Mouse (Mus musculus): ENCODE measurements around the gene Spred3. TPM values are rescaled to one million over a fixed set of nuclear protein-coding genes. Genes with fewer than 3 reads are reported as not detected.
"Not testable (repeated sequence)": the region's sequence is repeated elsewhere in the genome, so short reads cannot be mapped to it uniquely, and the experiment has no call there.

Gene Spred3
- polyA plus RNA-seq, 1 experiment from 2014 or later, result 3.0 TPM

GRCm38 (mm10) chr7:29211013-29211412, 40.8 kb upstream of the Spred3 start:
- H3K9ac ChIP-seq (ENCODE audit: low read depth, low read length), result peak overlapping the region; percentile 42; the same call in 1 of the 2 replicates
- not testable (repeated sequence) for ATAC-seq (ENCODE audit: low read depth); H3K27me3 ChIP-seq (replicated peaks; ENCODE audit: control insufficient read depth, insufficient read depth, low read length); H3K4me1 ChIP-seq (ENCODE audit: control insufficient read depth, insufficient read depth, low read length); H3K36me3 ChIP-seq (ENCODE audit: control insufficient read depth, insufficient read depth, low read length); H3K9me3 ChIP-seq (ENCODE audit: control insufficient read depth, low read length)
- DNase-seq (ENCODE audit: low spot score), result peak; percentile 13
- H3K4me2 ChIP-seq (ENCODE audit: low read depth, low read length), result peak overlapping the region; percentile 58
- H3K27ac ChIP-seq (replicated peaks; ENCODE audit: low read depth, low read length), result peak overlapping the region; percentile 67
- H3K4me3 ChIP-seq (ENCODE audit: low read depth, low read length), result peak overlapping the region; percentile 41
- 21% methylated on average over 15 of the region's 15 CpGs for WGBS

GRCm38 (mm10) chr7:29202577-29202976, 32.4 kb upstream of the Spred3 start:
- H3K36me3 ChIP-seq (ENCODE audit: control insufficient read depth, insufficient read depth, low read length), result no peaks in the 10 kb centered on the region
- no peaks in the 10 kb centered on the region for H3K9me3 ChIP-seq (ENCODE audit: control insufficient read depth, low read length)
- WGBS, result 82% methylated on average over 6 of the region's 6 CpGs
- H3K27me3 ChIP-seq (replicated peaks; ENCODE audit: control insufficient read depth, insufficient read depth, low read length), result no peaks in the 10 kb centered on the region
- no peak for ATAC-seq (ENCODE audit: low read depth)
- no peak for DNase-seq (ENCODE audit: low spot score)
- H3K9ac ChIP-seq (ENCODE audit: low read depth, low read length), result no peak overlapping the region
- H3K27ac ChIP-seq (replicated peaks; ENCODE audit: low read depth, low read length), result no peak overlapping the region
- no peaks in the 10 kb centered on the region for H3K4me1 ChIP-seq (ENCODE audit: control insufficient read depth, insufficient read depth, low read length)
- H3K4me2 ChIP-seq (ENCODE audit: low read depth, low read length), result no peak overlapping the region
- H3K4me3 ChIP-seq (ENCODE audit: low read depth, low read length), result no peak overlapping the region

GRCm38 (mm10) chr7:29194230-29194629, 24.0 kb upstream of the Spred3 start:
- ATAC-seq (ENCODE audit: low read depth); H3K9ac ChIP-seq (ENCODE audit: low read depth, low read length); H3K4me1 ChIP-seq (ENCODE audit: control insufficient read depth, insufficient read depth, low read length); H3K4me2 ChIP-seq (ENCODE audit: low read depth, low read length); DNase-seq (ENCODE audit: low spot score); H3K4me3 ChIP-seq (ENCODE audit: low read depth, low read length); H3K9me3 ChIP-seq (ENCODE audit: control insufficient read depth, low read length); H3K27ac ChIP-seq (replicated peaks; ENCODE audit: low read depth, low read length); H3K27me3 ChIP-seq (replicated peaks; ENCODE audit: control insufficient read depth, insufficient read depth, low read length); H3K36me3 ChIP-seq (ENCODE audit: control insufficient read depth, insufficient read depth, low read length): not testable (repeated sequence)
- 100% methylated on average over 1 of the region's 1 CpGs for whole genome bisulfite sequencing

GRCm38 (mm10) chr7:29181323-29181722, 11.1 kb upstream of the Spred3 start:
- H3K36me3 ChIP-seq (ENCODE audit: control insufficient read depth, insufficient read depth, low read length), result peaks cover 14% of the 10 kb centered on the region; the same call in 1 of the 2 replicates
- H3K27me3 ChIP-seq (replicated peaks; ENCODE audit: control insufficient read depth, insufficient read depth, low read length); H3K4me3 ChIP-seq (ENCODE audit: low read depth, low read length); H3K27ac ChIP-seq (replicated peaks; ENCODE audit: low read depth, low read length); H3K4me2 ChIP-seq (ENCODE audit: low read depth, low read length); H3K9ac ChIP-seq (ENCODE audit: low read depth, low read length); H3K4me1 ChIP-seq (ENCODE audit: control insufficient read depth, insufficient read depth, low read length); ATAC-seq (ENCODE audit: low read depth); H3K9me3 ChIP-seq (ENCODE audit: control insufficient read depth, low read length); DNase-seq (ENCODE audit: low spot score): not testable (repeated sequence)
- WGBS, result 90% methylated on average over 4 of the region's 4 CpGs

GRCm38 (mm10) chr7:29180854-29181236, 10.6 kb upstream of the Spred3 start:
- no peak for DNase-seq (ENCODE audit: low spot score)
- whole genome bisulfite sequencing, result 38% methylated on average over 5 of the region's 5 CpGs
- no peaks in the 10 kb centered on the region for H3K27me3 ChIP-seq (replicated peaks; ENCODE audit: control insufficient read depth, insufficient read depth, low read length)
- ATAC-seq (ENCODE audit: low read depth), result peak; percentile 19
- H3K9me3 ChIP-seq (ENCODE audit: control insufficient read depth, low read length), result no peaks in the 10 kb centered on the region
- no peak overlapping the region for H3K9ac ChIP-seq (ENCODE audit: low read depth, low read length)
- peaks cover 18% of the 10 kb centered on the region; the same call in 1 of the 2 replicates for H3K36me3 ChIP-seq (ENCODE audit: control insufficient read depth, insufficient read depth, low read length)
- peak overlapping the region; percentile 81 for H3K4me2 ChIP-seq (ENCODE audit: low read depth, low read length)
- H3K4me1 ChIP-seq (ENCODE audit: control insufficient read depth, insufficient read depth, low read length), result peaks cover 10% of the 10 kb centered on the region; the same call in 1 of the 2 replicates
- peak overlapping the region; percentile 73 for H3K4me3 ChIP-seq (ENCODE audit: low read depth, low read length)
- no peak overlapping the region for H3K27ac ChIP-seq (replicated peaks; ENCODE audit: low read depth, low read length)

GRCm38 (mm10) chr7:29180077-29180853, 10.1 kb upstream of the Spred3 start, which contains the start of gene Psmd8:
Gene Psmd8, minus strand, starts transcription at chr7:29180701.
- peak within 1 kb of the TSS; percentile 73 for H3K4me3 ChIP-seq (ENCODE audit: low read depth, low read length)
- H3K9ac ChIP-seq (ENCODE audit: low read depth, low read length), result peak within 1 kb of the TSS; percentile 89
- H3K4me1 ChIP-seq (ENCODE audit: control insufficient read depth, insufficient read depth, low read length), result peaks cover 10% of the 10 kb centered on the region; the same call in 1 of the 2 replicates
- under 1% methylated on average over 62 of the region's 62 CpGs for WGBS
- peak; percentile 97 for ATAC-seq (ENCODE audit: low read depth)
- H3K9me3 ChIP-seq (ENCODE audit: control insufficient read depth, low read length), result no peaks in the 10 kb centered on the region
- H3K36me3 ChIP-seq (ENCODE audit: control insufficient read depth, insufficient read depth, low read length), result peaks cover 24% of the 10 kb centered on the region
- peak; percentile 99 for DNase-seq (ENCODE audit: low spot score)
- peak within 1 kb of the TSS; percentile 81 for H3K4me2 ChIP-seq (ENCODE audit: low read depth, low read length)
- no peaks in the 10 kb centered on the region for H3K27me3 ChIP-seq (replicated peaks; ENCODE audit: control insufficient read depth, insufficient read depth, low read length)
- peak within 1 kb of the TSS; percentile 66 for H3K27ac ChIP-seq (replicated peaks; ENCODE audit: low read depth, low read length)

GRCm38 (mm10) chr7:29179323-29179722, 9.1 kb upstream of the Spred3 start:
- no peak for ATAC-seq (ENCODE audit: low read depth)
- no peak for DNase-seq (ENCODE audit: low spot score)
- 32% methylated on average over 7 of the region's 7 CpGs for WGBS

GRCm38 (mm10) chr7:29178106-29178505, 7.9 kb upstream of the Spred3 start:
- Histone ChIP-seq H3K9ac (ENCODE audit: low read depth, low read length) (no peak overlapping the region), H3K4me1 (ENCODE audit: control insufficient read depth, insufficient read depth, low read length) (peaks cover 10% of the 10 kb centered on the region; the same call in 1 of the 2 replicates), H3K4me3 (ENCODE audit: low read depth, low read length) (no peak overlapping the region), H3K27me3 (replicated peaks; ENCODE audit: control insufficient read depth, insufficient read depth, low read length) (peaks cover 20% of the 10 kb centered on the region), H3K27ac (replicated peaks; ENCODE audit: low read depth, low read length) (no peak overlapping the region), H3K4me2 (ENCODE audit: low read depth, low read length) (no peak overlapping the region), H3K9me3 (ENCODE audit: control insufficient read depth, low read length) (no peaks in the 10 kb centered on the region), H3K36me3 (ENCODE audit: control insufficient read depth, insufficient read depth, low read length) (peaks cover 46% of the 10 kb centered on the region)
- DNase-seq (ENCODE audit: low spot score), result no peak
- ATAC-seq (ENCODE audit: low read depth), result no peak
- WGBS, result 83% methylated on average over 4 of the region's 4 CpGs

More at GRCm38 (mm10) chr7:29179323-29179722, 9.1 kb upstream of the Spred3 start:
- Histone ChIP-seq H3K4me3 (ENCODE audit: low read depth, low read length) (peak overlapping the region; percentile 73), H3K4me2 (ENCODE audit: low read depth, low read length) (peak overlapping the region; percentile 81), H3K27me3 (replicated peaks; ENCODE audit: control insufficient read depth, insufficient read depth, low read length) (peaks cover 8% of the 10 kb centered on the region), H3K9me3 (ENCODE audit: control insufficient read depth, low read length) (no peaks in the 10 kb centered on the region), H3K36me3 (ENCODE audit: control insufficient read depth, insufficient read depth, low read length) (peaks cover 34% of the 10 kb centered on the region), H3K9ac (ENCODE audit: low read depth, low read length) (peak overlapping the region; percentile 89), H3K27ac (replicated peaks; ENCODE audit: low read depth, low read length) (no peak overlapping the region), H3K4me1 (ENCODE audit: control insufficient read depth, insufficient read depth, low read length) (peaks cover 10% of the 10 kb centered on the region; the same call in 1 of the 2 replicates)
